Mouse (Mus musculus) heart, postnatal 0 days (tissue): ENCODE measurements around the gene Vipr1.

Source experiments
- CTCF ChIP-seq: IDR thresholded peaks from 2 replicates; pipeline ENCODE4 v1.5.1; 2016; ENCODE audit warnings: antibody characterized with exemption, control low read depth, low read depth
- EP300 ChIP-seq: IDR thresholded peaks from 2 replicates; pipeline ENCODE4 v1.6.1; 2016; ENCODE audit warnings: antibody characterized with exemption, low read depth

DNA sequence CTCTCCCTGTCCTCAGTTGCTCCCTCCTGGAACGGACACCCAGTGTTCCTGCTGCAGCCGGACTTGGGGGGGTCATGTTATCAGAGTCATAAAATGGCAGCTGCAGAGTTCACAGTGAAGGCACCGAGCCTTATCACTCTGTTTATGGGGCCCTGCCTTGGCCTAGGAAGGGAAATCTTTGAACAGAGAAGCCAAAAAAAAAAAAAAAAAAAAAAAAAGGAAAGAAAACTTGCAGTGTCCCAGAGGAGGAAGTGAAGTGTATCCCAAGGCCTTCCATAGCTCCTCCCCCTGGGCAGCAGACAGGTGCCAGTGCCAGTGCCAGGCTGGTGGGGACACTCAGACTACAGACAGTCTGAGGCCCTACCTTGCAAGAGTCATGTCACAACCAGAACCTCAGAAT is 2.3 kb downstream of the Vipr1 start:
- TF ChIP-seq CTCF (no peak), EP300 (no peak)
